Mouse (Mus musculus): Measurements from ENCODE around the gene Nufip1. TPM values are rescaled to one million over a fixed set of nuclear protein-coding genes. Genes with fewer than 3 reads are reported as not detected.

The Nufip1 gene
- polyA plus RNA-seq, 1 experiment: 6.9 TPM

DNA sequence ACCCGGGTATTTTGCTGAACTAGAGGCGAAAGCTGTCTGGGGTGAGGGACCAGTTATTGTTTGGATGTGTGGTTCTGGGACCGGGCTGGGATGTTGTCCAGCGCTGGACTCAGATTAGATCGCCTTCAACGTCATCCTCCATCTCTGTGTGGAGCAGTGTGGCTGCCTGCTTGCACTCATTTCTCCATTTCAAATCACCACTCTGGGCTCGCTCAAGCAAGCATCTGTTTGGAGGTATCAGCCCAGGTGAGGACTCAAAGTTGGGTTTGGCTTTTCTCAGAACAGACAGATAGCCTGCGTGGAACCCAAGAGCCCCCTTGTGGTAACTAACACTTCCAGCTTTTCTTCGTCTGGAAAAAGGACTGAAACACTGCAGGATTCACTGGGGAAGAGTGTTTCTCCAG, 33.6 kb upstream of the Nufip1 start:
- peak; percentile 30 to 43 for DNase-seq
- no peaks in the 10 kb centered on the region for H3K4me1 ChIP-seq (ENCODE audit: control insufficient read depth, insufficient read depth, low read length)
- H3K27me3 ChIP-seq (ENCODE audit: control insufficient read depth, insufficient read depth, low read length): no peaks in the 10 kb centered on the region
- 37% methylated on average over 9 of the region's 9 CpGs for WGBS
- no peak for TF ChIP-seq POLR2A (IDR thresholded peaks at IDR 0.05; ENCODE audit: borderline replicate concordance, insufficient read depth, low read length)
- TF ChIP-seq CTCF (IDR thresholded peaks at IDR 0.05; ENCODE audit: borderline replicate concordance, insufficient read depth, low read depth, low read length): peak; percentile 72; the same call in 1 of the 2 replicates
- H3K4me3 ChIP-seq (replicated peaks; ENCODE audit: insufficient read depth, low read depth, low read length): no peak overlapping the region
- H3K27ac ChIP-seq (ENCODE audit: insufficient read depth, low read length): no peak overlapping the region

DNA sequence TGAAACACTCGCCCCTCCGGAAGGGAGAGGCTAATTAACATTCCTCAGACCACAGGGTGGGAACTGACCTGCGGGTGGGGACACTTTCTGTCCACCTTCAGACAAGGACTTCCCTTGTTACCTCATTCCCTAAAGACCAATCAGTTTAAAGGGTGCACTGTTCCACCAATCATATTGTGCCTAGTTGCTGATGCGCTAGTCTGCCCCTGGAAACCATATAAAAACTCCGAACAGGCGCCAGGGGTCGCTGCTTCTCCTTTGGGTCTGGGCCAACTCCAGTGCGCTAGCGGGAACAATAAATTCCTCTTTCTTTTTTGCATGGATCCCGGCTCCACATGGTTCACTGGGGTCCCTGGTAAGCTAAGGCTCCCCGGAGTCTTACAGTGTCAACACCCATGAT, 29.2 kb upstream of the Nufip1 start:
- Histone ChIP-seq H3K27me3 (ENCODE audit: control insufficient read depth, insufficient read depth, low read length) (no peaks in the 10 kb centered on the region), H3K27ac (ENCODE audit: insufficient read depth, low read length) (no peak overlapping the region), H3K4me1 (ENCODE audit: control insufficient read depth, insufficient read depth, low read length) (no peaks in the 10 kb centered on the region), H3K4me3 (replicated peaks; ENCODE audit: insufficient read depth, low read depth, low read length) (no peak overlapping the region)
- WGBS: 64% methylated on average over 11 of the region's 11 CpGs
- DNase-seq: no peak
- TF ChIP-seq POLR2A (IDR thresholded peaks at IDR 0.05; ENCODE audit: borderline replicate concordance, insufficient read depth, low read length) (no peak), CTCF (IDR thresholded peaks at IDR 0.05; ENCODE audit: borderline replicate concordance, insufficient read depth, low read depth, low read length) (no peak)

DNA sequence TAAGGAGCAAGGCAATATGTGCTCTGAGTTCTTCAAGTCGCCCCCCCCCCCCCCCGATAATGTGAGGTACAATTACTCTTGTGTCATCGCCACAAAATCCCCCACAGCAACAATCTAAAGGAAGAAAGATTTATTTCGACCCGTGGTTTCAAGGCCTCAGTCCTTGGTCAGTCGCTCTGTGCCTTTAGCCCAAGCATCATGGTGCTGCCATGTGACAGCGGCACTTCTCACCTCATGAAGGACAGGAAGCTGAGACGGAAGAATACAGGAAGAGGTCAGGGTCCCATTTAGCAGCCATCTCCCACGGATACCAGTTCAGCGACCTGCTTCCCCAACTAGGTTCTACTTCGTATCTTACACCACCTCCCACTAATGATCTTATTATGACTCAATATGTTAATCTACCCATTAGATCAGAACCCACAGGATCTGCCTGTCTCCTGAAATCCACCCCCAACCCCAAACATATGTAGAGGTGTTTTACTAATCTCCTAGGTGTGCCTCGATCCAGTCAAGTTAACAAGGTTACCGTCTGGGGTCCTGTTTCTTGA, 28.5 kb upstream of the Nufip1 start:
- WGBS: 87% methylated on average over 13 of the region's 13 CpGs
- Histone ChIP-seq H3K27me3 (ENCODE audit: control insufficient read depth, insufficient read depth, low read length) (no peaks in the 10 kb centered on the region), H3K4me1 (ENCODE audit: control insufficient read depth, insufficient read depth, low read length) (no peaks in the 10 kb centered on the region), H3K27ac (ENCODE audit: insufficient read depth, low read length) (no peak overlapping the region), H3K4me3 (replicated peaks; ENCODE audit: insufficient read depth, low read depth, low read length) (no peak overlapping the region)
- no peak for DNase-seq
- TF ChIP-seq POLR2A (IDR thresholded peaks at IDR 0.05; ENCODE audit: borderline replicate concordance, insufficient read depth, low read length): no peak
- TF ChIP-seq CTCF (IDR thresholded peaks at IDR 0.05; ENCODE audit: borderline replicate concordance, insufficient read depth, low read depth, low read length): no peak

DNA sequence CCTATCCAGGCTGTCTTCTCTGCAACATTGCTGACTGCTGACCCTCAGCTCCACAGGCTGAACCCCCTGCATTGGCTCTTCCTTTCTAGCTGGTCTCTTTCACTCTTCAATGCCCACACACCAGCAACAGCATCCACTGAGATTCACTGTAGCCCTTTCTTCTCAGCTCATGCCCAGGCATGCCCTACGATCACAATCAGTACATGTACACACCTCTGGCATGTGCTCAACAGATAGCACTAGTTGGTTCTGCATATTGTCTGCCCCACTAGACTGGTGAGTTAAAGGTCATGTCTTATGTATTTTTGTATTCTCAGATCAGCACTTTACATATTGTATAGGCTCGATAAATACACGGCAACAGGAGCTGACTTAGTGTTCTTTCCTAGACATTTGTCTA, 26.5 kb upstream of the Nufip1 start:
- WGBS: 87% methylated on average over 3 of the region's 3 CpGs
- no peaks in the 10 kb centered on the region for H3K27me3 ChIP-seq (ENCODE audit: control insufficient read depth, insufficient read depth, low read length)

DNA sequence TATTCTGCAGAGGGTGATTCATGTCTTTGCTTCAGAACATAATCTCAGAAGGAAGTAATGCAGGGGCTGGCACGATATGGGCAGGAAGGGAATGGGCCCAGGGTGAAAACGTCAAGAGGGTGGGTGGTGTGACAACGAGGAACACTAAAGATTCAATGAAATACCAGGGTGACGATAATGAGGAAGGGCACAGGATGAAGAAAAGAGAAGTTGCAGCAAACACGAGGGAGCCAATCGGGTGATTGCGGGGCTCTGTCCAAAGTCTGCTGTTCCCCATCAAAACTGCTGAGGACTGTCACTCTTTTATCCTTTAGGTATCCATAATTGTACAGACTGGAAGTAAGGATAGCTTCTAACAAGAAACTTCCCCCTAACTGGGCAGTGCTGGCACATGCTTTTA, 13.4 kb upstream of the Nufip1 start:
- WGBS: 96% methylated on average over 7 of the region's 7 CpGs
- no peak overlapping the region for H3K4me3 ChIP-seq (replicated peaks; ENCODE audit: insufficient read depth, low read depth, low read length)
- no peak overlapping the region for H3K27ac ChIP-seq (ENCODE audit: insufficient read depth, low read length)
- H3K4me1 ChIP-seq (ENCODE audit: control insufficient read depth, insufficient read depth, low read length): no peaks in the 10 kb centered on the region
- no peaks in the 10 kb centered on the region for H3K27me3 ChIP-seq (ENCODE audit: control insufficient read depth, insufficient read depth, low read length)
- no peak for DNase-seq
- TF ChIP-seq CTCF (IDR thresholded peaks at IDR 0.05; ENCODE audit: borderline replicate concordance, insufficient read depth, low read depth, low read length) (no peak), POLR2A (IDR thresholded peaks at IDR 0.05; ENCODE audit: borderline replicate concordance, insufficient read depth, low read length) (no peak)

More for the DNA sequence above, 26.5 kb upstream of the Nufip1 start:
- no peak overlapping the region for H3K4me3 ChIP-seq (replicated peaks; ENCODE audit: insufficient read depth, low read depth, low read length)
- H3K4me1 ChIP-seq (ENCODE audit: control insufficient read depth, insufficient read depth, low read length): no peaks in the 10 kb centered on the region
- no peak for TF ChIP-seq POLR2A (IDR thresholded peaks at IDR 0.05; ENCODE audit: borderline replicate concordance, insufficient read depth, low read length)
- TF ChIP-seq CTCF (IDR thresholded peaks at IDR 0.05; ENCODE audit: borderline replicate concordance, insufficient read depth, low read depth, low read length): no peak
- H3K27ac ChIP-seq (ENCODE audit: insufficient read depth, low read length): no peak overlapping the region
- DNase-seq: no peak

DNA sequence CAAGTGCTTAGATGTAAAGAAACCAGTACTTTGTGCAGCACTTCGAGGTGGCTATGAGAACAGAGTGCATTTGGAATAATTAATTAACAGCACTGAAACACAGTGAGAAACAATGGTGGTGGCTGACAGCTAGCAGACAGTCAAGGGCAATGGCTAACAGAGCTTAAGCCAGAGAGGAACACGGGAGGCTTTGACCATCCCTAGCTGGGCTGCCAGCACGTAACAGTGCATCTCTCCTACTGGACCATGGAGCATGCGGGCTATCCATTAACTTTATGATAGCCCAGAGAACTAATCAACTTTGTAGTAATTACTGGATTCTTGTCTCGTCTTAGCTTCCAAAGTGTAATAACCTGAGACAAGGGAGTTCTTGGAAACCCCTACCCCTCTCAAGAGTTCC, 12.9 kb upstream of the Nufip1 start:
- H3K27me3 ChIP-seq (ENCODE audit: control insufficient read depth, insufficient read depth, low read length): no peaks in the 10 kb centered on the region
- TF ChIP-seq POLR2A (IDR thresholded peaks at IDR 0.05; ENCODE audit: borderline replicate concordance, insufficient read depth, low read length) (no peak), CTCF (IDR thresholded peaks at IDR 0.05; ENCODE audit: borderline replicate concordance, insufficient read depth, low read depth, low read length) (no peak)
- H3K27ac ChIP-seq (ENCODE audit: insufficient read depth, low read length): no peak overlapping the region
- no peak for DNase-seq
- WGBS: 97% methylated on average over 5 of the region's 5 CpGs
- no peak overlapping the region for H3K4me3 ChIP-seq (replicated peaks; ENCODE audit: insufficient read depth, low read depth, low read length)
- no peaks in the 10 kb centered on the region for H3K4me1 ChIP-seq (ENCODE audit: control insufficient read depth, insufficient read depth, low read length)

DNA sequence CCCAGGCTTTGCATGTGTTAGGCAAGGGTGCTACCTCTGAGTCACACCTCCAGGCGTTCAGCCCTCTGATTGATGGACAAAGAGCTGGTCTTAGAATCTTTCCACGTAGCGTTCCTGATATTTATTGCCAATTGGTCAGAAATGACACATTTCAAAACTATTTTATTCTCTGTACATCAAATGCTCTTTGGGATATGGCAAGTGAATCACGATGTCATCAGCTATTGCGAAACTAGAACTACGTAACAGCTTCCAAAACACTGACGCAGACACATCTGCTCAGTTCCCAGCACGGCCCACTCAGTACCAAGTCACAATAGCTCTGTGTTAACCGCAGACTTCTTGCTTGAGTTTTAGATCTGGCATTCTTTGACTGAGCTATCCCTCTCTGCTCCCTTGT, 11.1 kb upstream of the Nufip1 start:
- DNase-seq: no peak
- no peak overlapping the region for H3K27ac ChIP-seq (ENCODE audit: insufficient read depth, low read length)
- WGBS: 95% methylated on average over 9 of the region's 9 CpGs
- no peaks in the 10 kb centered on the region for H3K27me3 ChIP-seq (ENCODE audit: control insufficient read depth, insufficient read depth, low read length)
- no peak overlapping the region for H3K4me3 ChIP-seq (replicated peaks; ENCODE audit: insufficient read depth, low read depth, low read length)
- no peaks in the 10 kb centered on the region for H3K4me1 ChIP-seq (ENCODE audit: control insufficient read depth, insufficient read depth, low read length)
- TF ChIP-seq CTCF (IDR thresholded peaks at IDR 0.05; ENCODE audit: borderline replicate concordance, insufficient read depth, low read depth, low read length): no peak
- TF ChIP-seq POLR2A (IDR thresholded peaks at IDR 0.05; ENCODE audit: borderline replicate concordance, insufficient read depth, low read length): no peak

DNA sequence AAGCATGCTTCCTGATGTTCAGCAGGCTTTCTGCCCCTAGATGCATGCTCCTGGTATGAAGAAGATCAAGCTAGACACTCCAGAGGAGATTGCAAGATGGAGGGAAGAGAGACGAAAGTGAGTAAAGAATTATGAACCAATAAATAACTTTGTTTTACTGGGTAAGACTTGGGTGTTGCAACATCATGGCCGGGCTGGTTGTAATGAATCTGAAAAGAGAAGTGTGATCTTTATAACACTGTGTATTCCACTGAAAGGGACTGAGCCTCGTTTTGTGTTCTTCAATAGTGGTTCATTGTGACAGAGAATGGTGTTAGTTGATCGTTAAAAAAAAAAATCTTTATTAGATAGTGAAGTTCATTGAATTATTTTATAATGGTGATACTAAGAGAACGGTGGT, 5.1 kb downstream of the Nufip1 start:
- H3K27ac ChIP-seq (ENCODE audit: insufficient read depth, low read length): no peak overlapping the region
- 91% methylated on average over 5 of the region's 5 CpGs for WGBS
- TF ChIP-seq POLR2A (IDR thresholded peaks at IDR 0.05; ENCODE audit: borderline replicate concordance, insufficient read depth, low read length) (no peak), CTCF (IDR thresholded peaks at IDR 0.05; ENCODE audit: borderline replicate concordance, insufficient read depth, low read depth, low read length) (no peak)
- no peaks in the 10 kb centered on the region; the same call in 1 of the 2 replicates for H3K4me1 ChIP-seq (ENCODE audit: control insufficient read depth, insufficient read depth, low read length)
- H3K27me3 ChIP-seq (ENCODE audit: control insufficient read depth, insufficient read depth, low read length): no peaks in the 10 kb centered on the region
- no peak overlapping the region for H3K4me3 ChIP-seq (replicated peaks; ENCODE audit: insufficient read depth, low read depth, low read length)
- no peak for DNase-seq
